Mouse (Mus musculus): ENCODE results near the gene Cetn4. TPM values are rescaled to one million over a fixed set of nuclear protein-coding genes. Genes with fewer than 3 reads are reported as not detected.

The Cetn4 gene
- 9.3 TPM for polyA plus RNA-seq (2014; fragmentation: Illumina TruSeq; extraction: RNeasy Lipid Tissue Mini Kit (QIAGEN cat#74804); ENCODE audit: low read depth, low replicate concordance)

DNA sequence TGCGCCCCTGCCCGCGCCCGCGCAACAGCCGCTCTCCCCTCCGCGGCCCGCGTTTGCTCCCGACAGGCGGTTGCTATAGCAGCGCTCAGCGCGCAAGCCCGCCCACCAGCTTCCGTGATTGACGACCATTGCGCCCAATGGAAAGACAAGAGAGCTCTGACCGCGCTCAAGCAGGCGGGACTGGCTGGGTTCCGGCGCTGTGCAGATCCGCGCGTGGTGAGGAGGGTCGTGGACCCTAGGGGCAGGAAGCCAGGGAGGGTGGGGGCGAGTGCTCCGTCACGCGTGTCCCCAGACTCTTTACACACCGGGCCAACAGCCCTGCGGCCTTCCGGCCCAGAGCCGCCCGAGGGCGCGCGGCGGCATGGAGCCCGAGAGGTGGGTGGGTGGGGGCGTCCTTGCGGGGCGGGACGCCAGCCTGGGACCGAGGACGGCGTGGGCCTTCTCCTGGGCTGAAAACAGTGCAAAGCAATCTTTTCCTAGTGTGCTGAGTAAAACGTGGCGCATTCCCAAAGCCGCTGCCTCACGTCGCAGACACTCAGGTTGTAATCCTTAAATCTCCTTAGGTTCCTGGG, at the start of gene Cetn4, which contains the start of gene Bbs12:
TSS of gene Cetn4 (minus strand) at position 339 of the 572 bp plus-strand sequence.
TSS of gene Bbs12 (plus strand) at position 185 of the 572 bp plus-strand sequence.

GRCm38 (mm10) chr3:37348221-37349165, 36.0 kb upstream of the Cetn4 start, which contains the start of gene Fgf2:
Fgf2 (plus strand) TSS chr3:37348346.

Other genes with a start within 250 kb of the Cetn4 start
- gene Adad1, start 249.2 kb downstream of the Cetn4 start, polyA plus RNA-seq (2014; fragmentation: Illumina TruSeq; extraction: RNeasy Lipid Tissue Mini Kit (QIAGEN cat#74804); ENCODE audit: low read depth, low replicate concordance) = not detected
- gene Il2, start 186.7 kb downstream of the Cetn4 start, polyA plus RNA-seq (2014; fragmentation: Illumina TruSeq; extraction: RNeasy Lipid Tissue Mini Kit (QIAGEN cat#74804); ENCODE audit: low read depth, low replicate concordance) = 0.57 TPM
- not detected for gene Il21, start 80.1 kb downstream of the Cetn4 start, polyA plus RNA-seq (2014; fragmentation: Illumina TruSeq; extraction: RNeasy Lipid Tissue Mini Kit (QIAGEN cat#74804); ENCODE audit: low read depth, low replicate concordance)
- 5.4 TPM for gene Bbs12, start 154 bp downstream of the Cetn4 start, polyA plus RNA-seq (2014; fragmentation: Illumina TruSeq; extraction: RNeasy Lipid Tissue Mini Kit (QIAGEN cat#74804); ENCODE audit: low read depth, low replicate concordance)
- 11.0 TPM for gene Fgf2, start 35.6 kb upstream of the Cetn4 start, polyA plus RNA-seq (2014; fragmentation: Illumina TruSeq; extraction: RNeasy Lipid Tissue Mini Kit (QIAGEN cat#74804); ENCODE audit: low read depth, low replicate concordance)
- gene Spata5, start 107.2 kb upstream of the Cetn4 start, polyA plus RNA-seq (2014; fragmentation: Illumina TruSeq; extraction: RNeasy Lipid Tissue Mini Kit (QIAGEN cat#74804); ENCODE audit: low read depth, low replicate concordance) = 17.0 TPM
- 1.6 TPM for gene Nudt6, start 107.5 kb upstream of the Cetn4 start, polyA plus RNA-seq (2014; fragmentation: Illumina TruSeq; extraction: RNeasy Lipid Tissue Mini Kit (QIAGEN cat#74804); ENCODE audit: low read depth, low replicate concordance)